Mouse (Mus musculus): ENCODE measurements around the gene Trpv2.

Gene Trpv2

DNA sequence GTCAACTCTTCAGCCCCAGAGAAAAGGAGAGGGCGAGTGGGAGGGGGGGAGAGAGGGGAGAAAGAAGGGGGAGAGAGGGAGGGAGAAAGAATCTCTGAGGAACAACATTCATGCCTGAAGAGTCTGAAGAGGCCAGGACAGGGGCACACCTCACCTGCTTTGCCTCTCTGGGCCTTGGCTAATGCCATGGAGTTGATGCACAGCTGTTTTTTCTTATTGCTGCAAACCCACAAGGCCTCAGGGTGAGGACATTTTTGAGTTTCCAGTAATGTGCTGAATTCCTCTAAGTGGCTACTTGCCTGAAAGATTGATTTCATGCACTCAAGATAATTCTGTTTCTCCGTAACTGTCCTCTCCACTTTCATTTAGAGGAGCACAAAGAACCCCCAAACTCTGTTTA is 16.1 kb upstream of the Trpv2 start:
- no peak for DNase-seq (ENCODE audit: extremely low read depth, insufficient read length, low spot score)

DNA sequence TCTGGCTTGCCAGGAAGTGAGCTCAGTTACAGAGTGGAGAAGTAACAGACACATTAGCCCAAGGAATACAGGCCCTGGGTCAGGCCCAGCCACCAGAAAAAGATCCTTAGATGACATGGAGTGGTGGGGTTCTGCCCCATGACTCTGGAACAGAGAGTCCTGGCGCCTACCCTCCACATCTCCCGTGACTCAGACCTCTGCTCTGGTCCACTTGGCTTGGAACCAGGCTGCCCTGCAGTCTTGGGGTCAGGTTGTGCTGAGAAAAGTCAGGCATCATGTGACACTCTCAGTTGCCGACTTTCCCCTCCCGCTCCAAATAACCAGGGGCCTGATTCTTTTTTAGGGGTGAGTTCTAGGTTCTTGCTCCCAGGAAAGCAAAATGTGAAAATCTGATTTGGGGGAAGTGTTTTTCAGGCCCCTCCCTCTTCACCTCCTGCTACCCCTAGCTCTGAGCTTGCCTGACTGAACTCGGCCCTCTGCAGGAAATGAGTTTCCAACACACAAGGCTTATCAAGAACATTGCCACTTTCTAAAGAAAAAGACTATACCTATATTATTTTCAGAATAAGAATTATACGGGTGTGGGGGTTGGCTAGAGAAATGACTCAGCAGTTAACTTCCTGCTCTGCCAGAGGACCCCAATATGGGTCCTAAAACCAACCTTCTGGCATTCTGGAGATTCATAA is 15.2 kb upstream of the Trpv2 start:
- DNase-seq (ENCODE audit: extremely low read depth, insufficient read length, low spot score), result peak; percentile 50

DNA sequence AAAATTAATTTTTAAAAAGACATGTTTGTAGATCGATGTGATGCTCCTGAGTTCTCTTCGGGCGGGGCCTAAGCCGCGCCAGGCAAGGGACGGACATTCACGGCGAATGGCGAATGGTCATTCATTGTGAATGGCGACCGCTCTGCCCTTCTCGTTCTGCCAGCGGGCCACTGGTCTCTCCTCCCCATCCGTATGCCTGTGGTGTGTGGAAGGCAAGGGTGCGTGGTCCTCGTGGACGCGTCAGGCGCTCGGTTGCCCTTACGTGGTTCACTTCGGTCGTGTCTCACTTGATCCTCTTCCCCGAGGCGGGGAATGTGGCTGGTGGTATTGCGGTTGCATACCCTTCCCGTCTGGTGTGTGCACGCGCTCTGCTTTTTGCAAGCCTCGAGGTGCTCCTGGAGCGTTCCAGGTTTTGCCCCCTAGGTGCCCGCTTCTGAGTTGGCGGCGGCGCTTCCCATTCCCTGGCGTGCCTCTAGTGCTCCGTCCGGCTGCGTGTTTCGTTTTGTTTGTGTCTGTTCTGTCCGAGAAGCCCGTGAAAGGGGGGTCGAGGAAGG is 13.7 kb upstream of the Trpv2 start:
- no peak for DNase-seq (ENCODE audit: extremely low read depth, insufficient read length, low spot score)

GRCm38 (mm10) chr11:62563590-62563989 is 10.7 kb upstream of the Trpv2 start:
- DNase-seq (ENCODE audit: extremely low read depth, insufficient read length, low spot score), result no peak

DNA sequence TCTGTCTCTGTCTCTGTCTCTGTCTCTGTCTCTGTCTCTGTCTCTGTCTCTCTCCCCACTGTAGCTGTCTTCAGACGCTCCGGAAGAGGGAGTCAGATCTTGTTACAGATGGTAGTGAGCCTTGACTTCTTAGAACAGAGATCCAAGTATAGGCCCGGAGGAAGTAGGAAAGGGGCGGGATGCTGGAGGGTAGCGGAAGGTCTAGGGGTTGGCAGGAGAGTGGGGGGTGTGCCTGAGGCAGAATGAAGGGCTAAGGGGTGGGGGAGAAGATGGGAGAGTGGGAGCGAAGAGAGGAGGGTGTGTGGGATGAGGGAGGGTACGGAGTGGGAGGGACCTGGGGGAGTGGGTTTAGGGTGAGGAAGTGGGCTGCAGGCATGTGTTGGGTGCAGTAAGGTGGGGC is 8.5 kb upstream of the Trpv2 start:
- DNase-seq (ENCODE audit: extremely low read depth, insufficient read length, low spot score), result no peak

- no peak for DNase-seq (ENCODE audit: extremely low read depth, insufficient read length, low spot score)
Observed at GRCm38 (mm10) chr11:62566211-62566610, 8.1 kb upstream of the Trpv2 start.

- no peak for DNase-seq (ENCODE audit: extremely low read depth, insufficient read length, low spot score)
Observed at GRCm38 (mm10) chr11:62568300-62568699, 6.0 kb upstream of the Trpv2 start.

- no peak for DNase-seq (ENCODE audit: extremely low read depth, insufficient read length, low spot score)
Observed at GRCm38 (mm10) chr11:62574703-62575085, 408 bp downstream of the Trpv2 start.

DNA sequence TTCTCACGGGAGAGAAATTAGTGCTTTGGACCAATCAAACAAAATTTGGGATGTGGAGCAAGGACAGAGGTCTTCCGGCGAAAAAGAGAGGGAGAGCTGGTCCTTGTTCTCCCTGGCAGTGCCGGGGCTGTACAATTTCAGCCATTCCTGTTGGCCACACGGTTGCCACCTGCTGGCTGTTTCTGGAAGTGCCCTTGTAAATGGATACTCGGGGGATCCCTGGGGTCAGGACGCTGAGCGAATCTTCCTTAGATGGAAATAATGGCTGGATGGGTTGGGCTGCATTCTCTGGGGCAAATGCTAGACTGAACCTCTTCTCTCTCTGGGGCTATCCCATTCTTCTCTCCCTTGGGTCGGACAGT is 992 bp downstream of the Trpv2 start:
- DNase-seq (ENCODE audit: extremely low read depth, insufficient read length, low spot score), result no peak

DNA sequence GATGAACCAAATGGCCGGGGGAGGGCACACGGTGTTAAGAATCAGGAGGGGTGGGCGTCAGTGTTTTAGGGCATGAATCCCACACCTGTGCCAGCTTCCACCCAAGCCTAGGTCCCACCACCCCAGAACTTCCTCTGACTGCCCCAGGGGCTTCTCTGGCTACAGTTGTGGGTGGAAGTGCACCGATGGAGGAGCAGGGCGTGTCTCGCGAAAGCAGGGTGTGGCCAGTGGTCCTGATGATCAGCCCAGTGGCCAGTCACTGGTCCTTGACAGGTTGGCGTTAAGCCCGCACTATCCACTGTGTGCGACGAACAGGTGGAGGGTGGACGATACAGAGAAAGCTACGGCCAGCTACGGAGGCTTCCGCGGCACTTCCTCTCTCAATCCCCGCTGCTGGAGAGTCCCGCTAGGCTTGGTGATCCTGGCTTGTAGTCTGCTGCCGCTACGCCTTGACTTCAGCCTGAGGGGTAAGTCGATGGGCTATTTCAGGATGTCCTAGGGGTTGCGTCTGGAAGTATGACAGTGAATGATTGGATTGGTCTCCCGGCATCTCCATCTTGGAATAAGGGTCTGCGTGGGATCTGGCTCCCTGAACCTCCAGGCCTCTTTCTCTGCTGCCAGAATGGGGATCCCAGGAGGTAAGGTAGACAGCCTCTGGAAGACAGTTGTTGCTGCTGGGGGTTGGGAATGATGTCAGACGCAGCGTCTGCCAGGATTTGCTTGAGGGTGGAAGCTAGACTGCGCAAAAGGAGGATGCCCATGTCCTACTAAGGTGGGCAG is 1.6 kb downstream of the Trpv2 start:
- DNase-seq (ENCODE audit: extremely low read depth, insufficient read length, low spot score), result no peak

GRCm38 (mm10) chr11:62576530-62577152 is 2.4 kb downstream of the Trpv2 start:
- no peak for DNase-seq (ENCODE audit: extremely low read depth, insufficient read length, low spot score)

- no peak for DNase-seq (ENCODE audit: extremely low read depth, insufficient read length, low spot score)
Observed at GRCm38 (mm10) chr11:62583031-62583430, 8.7 kb downstream of the Trpv2 start.

- no peak for DNase-seq (ENCODE audit: extremely low read depth, insufficient read length, low spot score)
Observed at GRCm38 (mm10) chr11:62584671-62585206, 10.5 kb downstream of the Trpv2 start.

DNA sequence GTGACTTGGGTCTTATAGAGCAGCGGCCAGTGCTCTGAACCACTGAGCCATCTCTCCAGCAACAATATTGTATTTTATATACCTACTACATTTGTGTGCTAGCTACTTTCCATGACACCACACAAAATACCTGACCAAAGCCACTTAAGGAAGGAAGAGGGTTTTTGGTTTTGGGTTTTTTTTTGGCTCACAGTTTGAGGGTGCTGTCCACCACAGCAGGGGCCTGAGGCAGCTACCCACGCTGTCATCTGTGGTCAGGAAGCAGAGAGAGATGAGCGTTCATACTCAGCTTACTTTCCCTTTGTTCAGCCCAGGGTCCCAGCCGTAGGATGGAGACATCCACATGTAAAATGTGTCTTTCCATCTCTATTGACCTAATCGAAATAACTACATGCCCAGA is 12.7 kb downstream of the Trpv2 start:
- no peak for DNase-seq (ENCODE audit: extremely low read depth, insufficient read length, low spot score)

DNA sequence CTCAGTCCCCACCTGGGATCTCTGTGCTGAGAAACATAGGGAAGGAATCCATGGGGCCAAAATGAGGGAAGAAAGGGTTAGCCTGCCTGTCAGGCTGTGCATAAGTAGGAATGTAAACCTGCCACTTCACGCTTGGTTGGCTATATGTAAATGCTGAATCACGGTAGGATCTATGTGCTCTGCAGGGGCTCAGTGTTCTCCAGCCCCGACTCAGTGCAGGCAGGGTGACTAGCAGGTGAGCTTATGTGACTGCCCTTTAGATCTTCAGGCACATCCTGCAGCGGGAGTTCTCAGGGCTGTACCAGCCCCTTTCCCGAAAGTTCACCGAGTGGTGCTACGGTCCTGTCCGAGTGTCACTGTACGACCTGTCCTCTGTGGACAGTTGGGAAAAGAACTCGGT is 15.1 kb downstream of the Trpv2 start:
- DNase-seq (ENCODE audit: extremely low read depth, insufficient read length, low spot score), result no peak

GRCm38 (mm10) chr11:62591026-62591425 is 16.7 kb downstream of the Trpv2 start:
- no peak for DNase-seq (ENCODE audit: extremely low read depth, insufficient read length, low spot score)

DNA sequence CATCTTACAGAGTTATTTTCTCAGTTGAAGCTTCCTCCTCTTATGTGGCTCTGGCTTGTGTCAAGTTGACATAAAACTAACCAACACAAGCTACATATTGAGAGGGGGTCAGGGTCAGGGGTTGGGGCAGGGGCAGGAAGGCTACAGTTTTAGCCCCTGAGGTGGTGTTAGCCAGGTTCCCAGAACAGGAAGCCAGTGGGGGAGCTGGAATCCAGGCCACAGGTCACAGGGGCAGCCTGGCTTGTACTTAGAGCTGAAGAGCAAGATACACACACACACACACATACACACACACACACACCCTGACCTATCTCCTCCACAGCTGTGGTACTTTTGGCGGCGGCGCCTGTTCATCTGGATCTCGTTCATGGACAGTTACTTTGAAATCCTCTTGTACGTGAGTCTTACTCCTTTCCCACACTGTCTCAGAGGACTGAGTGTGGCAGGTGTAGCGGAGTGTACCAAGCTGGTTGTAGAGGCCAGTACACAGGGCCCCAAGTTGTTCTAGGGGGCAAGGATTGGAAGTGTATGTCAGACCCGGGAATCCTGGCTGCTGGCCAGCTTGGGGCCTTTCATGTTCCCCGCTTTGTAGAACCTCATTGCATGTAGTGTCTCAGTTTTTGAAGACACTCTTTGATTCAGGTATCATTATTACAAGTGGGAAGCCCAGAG is 17.8 kb downstream of the Trpv2 start:
- no peak for DNase-seq (ENCODE audit: extremely low read depth, insufficient read length, low spot score)

GRCm38 (mm10) chr11:62598571-62598970 is 24.3 kb downstream of the Trpv2 start:
- DNase-seq (ENCODE audit: extremely low read depth, insufficient read length, low spot score), result no peak

DNA sequence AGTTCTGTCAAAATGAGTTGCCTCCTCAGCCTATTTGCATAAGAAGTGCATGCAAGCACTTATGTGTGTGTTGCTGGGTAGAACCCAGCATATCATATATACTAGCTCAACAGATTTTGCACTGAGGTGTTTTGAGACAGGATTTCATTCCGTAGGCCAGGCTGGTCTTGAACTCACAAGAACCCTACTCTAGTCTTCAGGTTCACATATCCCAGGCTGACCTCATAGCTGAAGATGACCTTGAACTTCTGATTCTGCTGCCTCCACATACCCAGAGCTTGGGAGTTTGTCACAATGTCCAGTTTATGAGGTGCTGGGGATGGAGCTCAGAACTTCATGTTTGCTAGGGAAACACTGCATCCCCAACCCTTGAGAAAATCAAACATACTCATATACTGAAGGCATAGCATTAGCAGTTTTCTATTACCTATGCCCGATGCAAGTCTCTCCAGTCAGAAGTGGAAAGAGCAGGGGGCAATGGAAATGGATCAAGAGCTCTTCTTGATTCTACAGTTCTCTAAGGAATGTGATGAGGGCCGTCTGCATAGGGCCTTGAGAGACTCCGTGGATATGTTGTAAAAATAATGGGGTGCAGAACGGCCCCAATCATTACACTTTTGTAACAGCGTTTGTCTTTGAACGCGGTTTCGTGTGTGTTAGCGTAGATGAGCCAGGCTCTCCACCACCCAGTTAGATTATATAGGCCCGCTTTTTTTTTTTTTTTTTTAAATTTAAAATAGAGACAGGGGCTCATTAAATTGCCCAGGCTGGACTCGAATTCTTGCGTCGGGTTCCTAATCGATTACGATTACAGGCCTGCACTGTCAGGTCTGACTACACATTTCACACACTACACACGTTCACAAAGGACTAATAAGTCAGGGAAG is 27.7 kb downstream of the Trpv2 start:
- DNase-seq (ENCODE audit: extremely low read depth, insufficient read length, low spot score), result no peak
